Mouse (Mus musculus) B cell, adult 62 days (primary cell): ENCODE measurements around the gene Tmcc2. TPM values are rescaled to one million over a fixed set of nuclear protein-coding genes. Genes with fewer than 3 reads are reported as not detected.

Source experiments
- total RNA-seq: library from RNA; stranded (reverse); gene quantifications from 4 replicates; pipeline ENCODE4 v1.2.4, GENCODE M21; 2023

The Tmcc2 gene
- 0.46 to 1.4 TPM (median 0.88 TPM) in 4 replicates for total RNA-seq

DNA sequence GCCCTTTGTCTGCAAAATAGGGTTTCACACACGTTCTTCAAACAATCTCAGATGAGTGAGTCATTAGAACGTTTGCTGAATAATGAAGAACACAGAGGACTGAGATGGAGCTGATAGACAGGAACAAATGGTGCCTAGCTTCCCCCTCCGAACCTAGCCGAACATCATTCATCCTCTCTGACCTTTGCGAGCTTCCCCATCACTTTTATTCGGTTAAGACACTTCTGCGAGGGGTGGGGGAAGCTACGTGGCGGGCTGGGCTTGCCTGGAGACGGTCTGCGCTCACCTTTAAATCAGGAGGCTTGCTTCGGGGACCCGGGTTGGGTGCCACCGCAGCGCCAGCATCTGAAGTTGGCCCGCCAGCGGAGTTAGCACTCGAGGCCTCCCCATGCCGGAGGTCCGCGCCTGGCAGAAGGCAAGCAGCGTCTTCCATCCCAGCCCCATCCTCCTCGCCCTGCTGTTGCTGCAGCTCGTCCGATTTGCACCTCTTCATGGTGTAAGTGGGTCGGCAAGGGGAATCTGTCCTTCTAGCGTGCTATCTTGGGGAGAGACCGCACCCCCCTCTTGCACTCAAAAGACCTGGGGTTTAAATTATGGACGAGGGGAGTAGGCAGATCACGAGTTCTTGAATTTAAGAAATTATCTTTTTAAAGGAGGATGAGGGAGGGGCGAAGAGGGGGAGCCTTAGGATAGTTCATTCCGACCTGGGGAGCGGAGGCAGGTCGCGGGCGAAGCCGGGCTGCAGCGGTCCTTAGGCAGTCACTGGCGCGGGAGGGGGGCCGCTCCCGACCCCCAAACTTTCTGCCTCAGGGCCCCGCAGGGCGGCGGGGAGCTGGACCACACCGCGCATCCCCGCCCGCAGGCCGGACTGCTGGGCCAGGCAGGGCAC lies at the start of gene Tmcc2:
TSS of gene Tmcc2 (minus strand) at position 591 of the 889 bp plus-strand sequence.

GRCm38 (mm10) chr1:132417319-132418251 lies 26.5 kb upstream of the Tmcc2 start, which contains the start of gene Dstyk:
Gene Dstyk (plus strand): TSS chr1:132417555.

DNA sequence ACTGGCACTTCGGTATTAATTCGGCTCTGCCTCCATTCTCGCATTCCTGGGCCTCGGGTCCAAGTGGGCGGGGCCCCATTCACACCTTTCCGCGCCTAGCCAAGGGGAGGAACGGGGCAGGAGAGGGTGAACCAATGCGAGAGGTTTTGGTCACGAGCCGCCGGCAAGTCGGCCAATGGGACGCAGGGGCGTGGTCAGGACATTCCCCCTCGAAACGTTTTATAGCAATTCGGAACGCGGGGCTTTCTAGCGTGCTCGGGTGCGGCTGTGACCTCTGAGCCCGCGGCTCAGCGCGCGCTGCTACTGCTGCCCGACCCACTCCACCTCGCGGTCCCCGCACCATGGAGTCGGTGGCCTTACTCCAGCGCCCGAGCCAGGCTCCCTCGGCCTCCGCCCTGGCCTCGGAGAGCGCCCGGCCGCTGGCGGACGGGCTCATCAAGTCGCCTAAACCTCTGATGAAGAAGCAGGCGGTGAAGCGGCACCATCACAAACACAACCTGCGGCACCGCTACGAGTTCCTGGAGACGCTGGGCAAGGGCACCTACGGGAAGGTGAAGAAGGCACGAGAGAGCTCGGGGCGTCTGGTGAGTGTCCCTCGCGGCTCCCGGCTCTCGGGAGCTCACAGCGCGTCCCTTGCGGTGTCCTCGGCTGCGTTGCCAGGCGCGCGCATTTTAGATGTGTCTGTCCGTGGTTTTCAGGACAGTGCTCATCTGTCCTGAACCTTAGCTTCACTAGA lies 75.0 kb downstream of the Tmcc2 start, which contains the start of gene Nuak2:
TSS of gene Nuak2 (plus strand) at position 238 of the 736 bp plus-strand sequence.

Other genes starting within 250 kb of the Tmcc2 start
- not detected in 4 replicates for gene Lemd1, start 199.8 kb downstream of the Tmcc2 start, total RNA-seq
- not detected in 4 replicates for gene AC124108.1, start 199.8 kb downstream of the Tmcc2 start, total RNA-seq
- not detected in 4 replicates for gene Gm10188, start 161.5 kb downstream of the Tmcc2 start, total RNA-seq
- gene Klhdc8a, start 92.7 kb downstream of the Tmcc2 start, total RNA-seq, result 0.14 TPM in 1 of 4 replicates, not detected in the others
- 106 to 126 TPM (median 124 TPM) in 4 replicates for gene Nuak2, start 75.2 kb downstream of the Tmcc2 start, total RNA-seq
- gene Dstyk, start 26.3 kb upstream of the Tmcc2 start, total RNA-seq, result 18.3 to 26.1 TPM (median 24.4 TPM) in 4 replicates
- gene Rbbp5, start 86.1 kb upstream of the Tmcc2 start, total RNA-seq, result 45.5 to 61.1 TPM (median 51.7 TPM) in 4 replicates
- 10.0 to 13.9 TPM (median 12.2 TPM) in 4 replicates for gene Tmem81, start 114.9 kb upstream of the Tmcc2 start, total RNA-seq
- gene Cntn2, start 152.0 kb upstream of the Tmcc2 start, total RNA-seq, result 6.6 to 17.0 TPM (median 9.0 TPM) in 4 replicates